Mouse (Mus musculus) intestine, embryonic 14.5 days (tissue): ENCODE results near the gene Pfpl. TPM values are rescaled to one million over a fixed set of nuclear protein-coding genes. Genes with fewer than 3 reads are reported as not detected.

ENCODE experiments used
- ATAC-seq: fragments of 200-750 bp; cut with Nextera tagmentation; replicated peaks from 2 replicates; pipeline ENCODE4 v1.8.0; 2017; ENCODE audit warnings: low read depth, moderate number of reproducible peaks, moderate TSS enrichment, moderate library complexity; ENCODE audit not compliant: low FRiP score, low TSS enrichment
- DNase-seq: peaks from one replicate; pipeline ENCODE4 v3.0.0-alpha.2; 2018; ENCODE audit warnings: low spot score
- H3K27ac ChIP-seq: fragments of 300-500 bp; sonication (generic); 2 replicates; pipeline ENCODE4 v1.5.1; 2014; ENCODE audit warnings: low read depth, mild to moderate bottlenecking, control low read depth
- H3K27me3 ChIP-seq: fragments of 300-500 bp; sonication (generic); replicated peaks from 2 replicates; pipeline ENCODE4 v1.6.1; 2014; ENCODE audit warnings: low read length, control low read depth; ENCODE audit not compliant: control insufficient read depth, insufficient read depth
- H3K36me3 ChIP-seq: fragments of 300-500 bp; sonication (generic); 2 replicates; pipeline ENCODE4 v1.6.1; 2014; ENCODE audit warnings: low read length, control low read depth; ENCODE audit not compliant: control insufficient read depth, insufficient read depth
- H3K4me1 ChIP-seq: fragments of 300-500 bp; sonication (generic); replicated peaks from 2 replicates; pipeline ENCODE4 v1.6.1; 2014; ENCODE audit warnings: low read length, control low read depth, mixed read lengths; ENCODE audit not compliant: control insufficient read depth, insufficient read depth
- H3K4me2 ChIP-seq: fragments of 300-500 bp; sonication (generic); 2 replicates; pipeline ENCODE4 v1.6.1; 2014; ENCODE audit warnings: low read length
- H3K4me3 ChIP-seq: fragments of 300-500 bp; sonication (generic); 2 replicates; pipeline ENCODE4 v1.5.1; 2014; ENCODE audit warnings: low read depth, low read length, control low read depth, mixed read lengths
- H3K9ac ChIP-seq: fragments of 300-500 bp; sonication (generic); 2 replicates; pipeline ENCODE4 v1.6.1; 2014; ENCODE audit warnings: mild to moderate bottlenecking, low read length
- H3K9me3 ChIP-seq: fragments of 300-500 bp; sonication (generic); 2 replicates; pipeline ENCODE4 v1.6.1; 2016; ENCODE audit warnings: low read length, control low read depth; ENCODE audit not compliant: control insufficient read depth
- WGBS: fragments of 180-500 bp; shearing (Covaris S2); extraction: QIAGEN DNeasy Blood & Tissue Kit; methylation state at CpG from one replicate; pipeline ENCODE4 v1.1.7; 2014; 5-methylcytosine and 5-hydroxymethylcytosine counted together
- polyA plus RNA-seq: library from polyadenylated mRNA; unstranded; fragments of >200 nt; fragmentation: Nextera tagmentation; extraction: Ambion mirVana; gene quantifications from 2 replicates; pipeline ENCODE4 v1.2.1, GENCODE M21; 2014

Gene Pfpl
- polyA plus RNA-seq, 1 experiment from 2014 or later = not detected

- DNase-seq (no peak), ATAC-seq (no peak)
- no peak overlapping the region for H3K27ac ChIP-seq
- H3K9me3 ChIP-seq = no peaks in the 10 kb centered on the region
- H3K4me3 ChIP-seq = no peak overlapping the region
- 88% methylated on average over 4 of the region's 4 CpGs for WGBS
- no peaks in the 10 kb centered on the region for H3K27me3 ChIP-seq
- H3K36me3 ChIP-seq = no peaks in the 10 kb centered on the region
- no peak overlapping the region for H3K4me2 ChIP-seq
- H3K9ac ChIP-seq = no peak overlapping the region
- H3K4me1 ChIP-seq = no peaks in the 10 kb centered on the region
Measured at GRCm38 (mm10) chr19:12435011-12435416, 7.3 kb downstream of the Pfpl start.

- H3K27ac ChIP-seq = no peak overlapping the region
- no peak overlapping the region for H3K9ac ChIP-seq
- DNase-seq (no peak), ATAC-seq (no peak)
- H3K9me3 ChIP-seq = no peaks in the 10 kb centered on the region
- H3K4me3 ChIP-seq = no peak overlapping the region
- no peaks in the 10 kb centered on the region for H3K4me1 ChIP-seq
- WGBS = 74% methylated on average over 4 of the region's 4 CpGs
- no peaks in the 10 kb centered on the region for H3K36me3 ChIP-seq
- no peaks in the 10 kb centered on the region for H3K27me3 ChIP-seq
- H3K4me2 ChIP-seq = no peak overlapping the region
Measured at GRCm38 (mm10) chr19:12435750-12436524, 8.2 kb downstream of the Pfpl start.

GRCm38 (mm10) chr19:12439581-12439980, 11.9 kb downstream of the Pfpl start:
- Histone ChIP-seq H3K36me3 (no peaks in the 10 kb centered on the region), H3K9ac (no peak overlapping the region), H3K27ac (no peak overlapping the region), H3K4me3 (no peak overlapping the region), H3K4me2 (no peak overlapping the region), H3K27me3 (no peaks in the 10 kb centered on the region), H3K9me3 (no peaks in the 10 kb centered on the region), H3K4me1 (no peaks in the 10 kb centered on the region)
- no peak for DNase-seq
- WGBS = 61% methylated on average over 1 of the region's 1 CpGs
- no peak for ATAC-seq

GRCm38 (mm10) chr19:12440103-12440725, 12.5 kb downstream of the Pfpl start:
- no peak overlapping the region for H3K4me3 ChIP-seq
- WGBS = 76% methylated on average over 5 of the region's 5 CpGs
- no peaks in the 10 kb centered on the region for H3K4me1 ChIP-seq
- no peaks in the 10 kb centered on the region for H3K27me3 ChIP-seq
- no peaks in the 10 kb centered on the region for H3K36me3 ChIP-seq
- no peak overlapping the region for H3K9ac ChIP-seq
- no peak for ATAC-seq
- H3K4me2 ChIP-seq = no peak overlapping the region
- no peaks in the 10 kb centered on the region for H3K9me3 ChIP-seq
- H3K27ac ChIP-seq = no peak overlapping the region
- no peak for DNase-seq

- no peaks in the 10 kb centered on the region for H3K9me3 ChIP-seq
- WGBS = 78% methylated on average over 4 of the region's 4 CpGs
- H3K27me3 ChIP-seq = no peaks in the 10 kb centered on the region
- H3K4me1 ChIP-seq = no peaks in the 10 kb centered on the region
- no peak overlapping the region for H3K4me3 ChIP-seq
- no peak for DNase-seq
- no peak overlapping the region for H3K27ac ChIP-seq
- no peaks in the 10 kb centered on the region for H3K36me3 ChIP-seq
- no peak overlapping the region for H3K4me2 ChIP-seq
- H3K9ac ChIP-seq = no peak overlapping the region
- ATAC-seq = no peak
Measured at GRCm38 (mm10) chr19:12442560-12442959, 14.9 kb downstream of the Pfpl start.

- H3K27me3 ChIP-seq = no peaks in the 10 kb centered on the region
- H3K36me3 ChIP-seq = no peaks in the 10 kb centered on the region
- H3K27ac ChIP-seq = no peak overlapping the region
- no peak overlapping the region for H3K4me2 ChIP-seq
- ATAC-seq (no peak), DNase-seq (no peak)
- H3K4me1 ChIP-seq = no peaks in the 10 kb centered on the region
- H3K4me3 ChIP-seq = no peak overlapping the region
- H3K9ac ChIP-seq = no peak overlapping the region
- H3K9me3 ChIP-seq = no peaks in the 10 kb centered on the region
- WGBS = 85% methylated on average over 3 of the region's 3 CpGs
Measured at GRCm38 (mm10) chr19:12445014-12445413, 17.3 kb downstream of the Pfpl start.

GRCm38 (mm10) chr19:12457401-12458066, 29.8 kb downstream of the Pfpl start:
- H3K27me3 ChIP-seq = no peaks in the 10 kb centered on the region
- peak overlapping the region; percentile 21; the same call in 1 of the 2 replicates for H3K4me2 ChIP-seq
- DNase-seq (no peak), ATAC-seq (0 out of 2 replicates have a peak, but pooled peaks have one; percentile 32)
- H3K27ac ChIP-seq = peak overlapping the region; percentile 18; the same call in 1 of the 2 replicates
- H3K36me3 ChIP-seq = no peaks in the 10 kb centered on the region
- 50% methylated on average over 12 of the region's 12 CpGs for WGBS
- H3K9me3 ChIP-seq = no peaks in the 10 kb centered on the region
- no peak overlapping the region for H3K4me3 ChIP-seq
- H3K9ac ChIP-seq = no peak overlapping the region
- peaks cover 4% of the 10 kb centered on the region; the same call in 1 of the 2 replicates for H3K4me1 ChIP-seq

GRCm38 (mm10) chr19:12459516-12459915, 31.8 kb downstream of the Pfpl start:
- DNase-seq (no peak), ATAC-seq (no peak)
- no peak overlapping the region for H3K9ac ChIP-seq
- H3K9me3 ChIP-seq = no peaks in the 10 kb centered on the region
- H3K27me3 ChIP-seq = no peaks in the 10 kb centered on the region
- peaks cover 8% of the 10 kb centered on the region; the same call in 1 of the 2 replicates for H3K4me1 ChIP-seq
- H3K27ac ChIP-seq = no peak overlapping the region
- no peaks in the 10 kb centered on the region for H3K36me3 ChIP-seq
- 69% methylated on average over 4 of the region's 4 CpGs for WGBS
- no peak overlapping the region for H3K4me3 ChIP-seq
- H3K4me2 ChIP-seq = no peak overlapping the region
